Mouse (Mus musculus) brain, embryonic 14.5 days (tissue): ENCODE data around the gene AW209491.

Experiments
- CTCF ChIP-seq: fragments of 200-500 bp; IDR thresholded peaks from 2 replicates; pipeline ENCODE4 v1.5.1; 2012; ENCODE audit warnings: inconsistent platforms, mild to moderate bottlenecking, moderate library complexity, borderline replicate concordance; ENCODE audit not compliant: insufficient read depth, insufficient read length; ENCODE audit errors: extremely low read depth
- POLR2A ChIP-seq: fragments of 200-500 bp; IDR thresholded peaks from 2 replicates; pipeline ENCODE4 v1.6.1; 2012; ENCODE audit warnings: mild to moderate bottlenecking, inconsistent platforms, borderline replicate concordance; ENCODE audit not compliant: poor library complexity, insufficient read depth, insufficient read length, severe bottlenecking; ENCODE audit errors: extremely low read depth

DNA sequence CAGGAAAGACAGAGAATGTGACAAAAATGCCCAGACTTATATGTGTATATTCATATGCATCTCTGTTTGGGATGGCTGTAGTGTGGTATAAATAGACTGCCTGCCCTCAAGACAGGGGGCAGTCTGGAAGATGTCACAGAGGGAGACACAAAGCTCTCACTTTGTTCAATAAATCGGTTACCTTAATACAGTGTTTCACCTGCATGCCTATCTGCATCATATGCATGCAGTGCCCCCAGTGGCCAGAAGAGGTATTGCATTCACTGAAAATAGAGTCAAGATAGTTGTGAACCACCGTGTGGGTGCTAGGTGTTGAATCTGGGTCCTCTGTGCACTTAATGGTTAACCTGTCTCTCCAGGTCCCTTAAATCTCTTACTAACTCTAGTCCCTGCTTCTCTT lies 11.2 kb upstream of the AW209491 start:
- TF ChIP-seq POLR2A (no peak), CTCF (peak; percentile 85; the same call in 1 of the 2 replicates)
